Mouse (Mus musculus): ENCODE data around the gene Igbp1. TPM values are rescaled to one million over a fixed set of nuclear protein-coding genes. Genes with fewer than 3 reads are reported as not detected.

Igbp1 gene
- total RNA-seq (2023) = 63.4 TPM

DNA sequence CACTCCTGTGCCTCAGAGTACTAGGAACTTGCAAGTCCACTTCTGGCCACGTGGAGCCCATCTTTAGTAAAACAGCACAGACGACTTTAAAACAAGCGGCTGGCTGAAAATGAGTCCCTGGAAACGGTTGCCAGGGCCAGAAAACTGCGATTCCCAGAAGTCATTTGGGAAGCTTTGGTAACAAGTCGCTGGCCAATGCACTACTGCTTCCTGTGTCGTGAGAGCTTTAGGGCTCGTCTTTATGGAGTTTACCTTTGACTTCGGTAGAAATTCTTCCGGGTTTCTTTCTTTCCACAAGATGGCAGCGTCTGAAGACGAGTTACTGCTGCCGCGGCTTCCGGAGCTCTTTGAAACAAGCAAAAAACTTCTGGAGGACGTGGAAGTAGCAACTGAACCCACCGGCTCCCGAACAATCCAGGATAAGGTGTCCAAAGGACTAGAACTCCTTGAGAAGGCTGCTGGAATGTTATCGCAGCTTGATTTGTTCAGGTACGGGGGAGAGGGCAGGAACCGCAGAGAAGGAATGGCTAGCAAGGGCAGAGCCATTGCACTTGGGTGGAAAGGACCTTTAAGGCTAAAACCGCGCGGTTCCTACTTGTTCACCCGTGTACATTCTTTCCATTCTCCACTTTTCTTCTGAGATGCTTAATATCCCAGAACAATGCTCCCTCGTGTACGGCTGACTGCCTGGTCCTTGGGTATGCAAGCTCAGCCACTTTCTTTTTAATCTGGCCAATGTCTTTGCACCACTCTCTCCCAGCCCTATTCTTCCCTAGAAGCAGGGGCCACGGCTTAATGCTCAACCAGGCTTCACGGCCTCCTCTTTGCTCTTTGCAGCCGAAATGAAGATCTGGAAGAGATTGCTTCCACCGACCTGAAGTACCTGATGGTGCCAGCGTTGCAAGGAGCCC lies at the start of gene Igbp1:
Igbp1 (plus strand) TSS at position 224 of the 911 bp plus-strand sequence.

DNA sequence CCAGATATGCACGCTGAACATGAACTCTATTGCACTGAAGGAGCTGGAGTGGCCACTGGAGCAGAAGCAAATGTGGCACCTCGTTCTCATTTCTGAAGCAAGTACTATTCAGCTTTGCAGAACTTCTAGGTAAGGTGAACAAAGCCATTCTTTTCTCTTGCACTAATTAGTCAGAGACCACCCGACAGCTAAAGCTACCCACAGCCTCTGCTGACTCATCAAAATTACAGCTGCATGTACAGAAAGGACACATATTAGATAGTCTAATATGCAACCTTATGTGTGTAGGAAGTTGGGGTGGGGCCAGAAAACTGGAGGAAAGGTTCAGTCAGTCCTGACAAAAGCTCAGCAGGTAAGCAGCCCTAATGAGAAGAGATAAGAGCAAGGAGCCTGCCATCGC lies 30.4 kb downstream of the Igbp1 start, which contains the start of gene Dgat2l6:
Dgat2l6 (plus strand) TSS at position 368 of the 400 bp plus-strand sequence.

Other genes with a start within 250 kb of the Igbp1 start
- gene Otud6a, start 65.3 kb upstream of the Igbp1 start, total RNA-seq (2023) = not detected
- 0.24 TPM for gene Awat2, start 51.6 kb upstream of the Igbp1 start, total RNA-seq (2023)
- gene Dgat2l6, start 30.5 kb downstream of the Igbp1 start, total RNA-seq (2023) = not detected
- gene Awat1, start 78.0 kb downstream of the Igbp1 start, total RNA-seq (2023) = not detected
- gene P2ry4, start 100.6 kb downstream of the Igbp1 start, total RNA-seq (2023) = not detected
- not detected for gene Arr3, start 111.2 kb downstream of the Igbp1 start, total RNA-seq (2023)
- 0.31 TPM for gene Kif4, start 131.4 kb downstream of the Igbp1 start, total RNA-seq (2023)
- 19.0 TPM for gene Pdzd11, start 132.3 kb downstream of the Igbp1 start, total RNA-seq (2023)
- not detected for gene Gdpd2, start 235.6 kb downstream of the Igbp1 start, total RNA-seq (2023)

Data from CD8-positive naive resting alpha-beta T cell, adult 57 days (primary cell).